Mouse (Mus musculus): ENCODE measurements at regions not wholly inside any gene's neighbourhood (a gene's known extent, or its start where the extent isn't known, plus 50 kb on each side); places are given as distances from the start of the nearest gene placed in this dataset.
"Not testable (repeated sequence)": the region's sequence is repeated elsewhere in the genome, so short reads cannot be mapped to it uniquely, and the experiment has no call there.

DNA sequence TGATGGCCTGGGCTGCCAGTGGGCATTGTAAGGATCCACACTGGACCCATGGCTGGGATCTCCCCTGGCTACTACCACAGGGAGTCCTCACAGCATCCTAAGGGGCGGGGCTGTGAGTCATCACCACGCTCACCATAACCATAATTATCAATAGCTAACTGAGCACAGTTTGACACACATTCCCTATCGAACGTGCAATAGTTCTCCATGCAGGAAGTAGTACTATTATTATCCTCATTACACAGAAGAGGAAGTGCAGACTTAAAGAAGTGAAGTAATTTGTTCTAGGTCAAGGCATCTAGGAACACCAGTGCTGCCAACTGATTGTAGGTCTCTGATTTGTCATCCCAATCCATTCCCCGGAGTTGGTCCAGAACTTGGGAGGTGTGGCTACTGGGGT lies 84.1 kb upstream of the Trim2 start:
- DNase-seq (ENCODE audit: low read depth) = peak; percentile 38

DNA sequence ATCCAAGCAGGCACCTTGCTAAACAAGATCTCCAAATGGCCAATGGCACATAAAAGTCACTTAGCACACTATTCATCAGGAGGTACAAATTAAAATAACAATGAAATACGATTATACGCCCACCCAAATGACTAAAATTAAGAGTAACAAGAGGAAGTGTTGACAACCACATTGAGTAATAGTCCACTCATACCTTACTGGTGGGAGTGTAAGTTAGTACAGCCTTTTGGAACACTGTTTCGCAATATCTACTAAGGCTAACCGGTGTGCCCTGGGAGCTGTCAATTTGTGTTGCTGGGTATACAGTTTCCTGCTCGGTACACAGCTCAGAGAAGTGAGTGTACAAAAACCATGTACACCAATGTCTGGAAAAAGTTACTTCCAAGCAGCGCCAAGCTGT lies 81.8 kb upstream of the Trim2 start:
- DNase-seq (ENCODE audit: low read depth) = peak; percentile 85

DNA sequence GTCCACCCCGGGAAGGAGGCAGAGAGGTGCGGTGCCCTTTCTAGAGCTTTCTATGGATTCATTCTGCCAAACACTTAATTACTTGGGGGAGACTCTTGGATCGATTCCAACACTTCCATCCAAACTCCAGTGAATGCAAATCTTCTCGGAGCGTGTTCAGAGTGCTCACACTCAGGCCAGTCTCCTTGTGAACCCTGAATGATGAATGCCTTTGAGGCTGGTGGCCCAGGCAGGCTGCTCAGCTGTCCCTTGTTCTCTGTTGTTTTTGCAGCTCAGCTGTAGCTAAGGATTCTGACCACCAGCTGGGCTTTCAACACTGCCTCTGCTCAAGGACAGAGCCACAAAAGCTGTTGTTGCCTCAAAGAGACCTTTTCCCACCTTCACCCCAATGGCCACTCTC lies 79.0 kb upstream of the Trim2 start:
- no peak for DNase-seq (ENCODE audit: low read depth)

DNA sequence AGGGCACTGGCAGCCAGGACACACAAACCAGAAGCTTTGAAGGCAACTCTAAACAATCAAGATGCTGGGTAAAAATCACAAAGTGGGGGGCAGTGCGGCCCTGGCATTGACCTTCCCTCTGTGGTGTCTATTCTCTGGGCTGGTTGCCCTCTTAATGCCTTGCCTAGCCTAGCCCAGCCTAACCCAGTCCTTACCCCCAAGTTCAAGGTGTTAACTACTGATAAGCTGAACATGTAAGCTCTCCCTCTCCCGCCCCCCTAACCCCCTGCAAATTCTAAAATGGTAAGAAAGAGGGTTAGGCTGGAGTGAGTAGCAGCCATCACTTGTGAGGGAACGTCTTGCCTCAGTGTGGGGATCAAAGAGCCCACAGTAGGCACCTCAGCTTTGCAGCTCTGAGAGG lies 76.9 kb upstream of the Trim2 start:
- DNase-seq (ENCODE audit: low read depth) = no peak

DNA sequence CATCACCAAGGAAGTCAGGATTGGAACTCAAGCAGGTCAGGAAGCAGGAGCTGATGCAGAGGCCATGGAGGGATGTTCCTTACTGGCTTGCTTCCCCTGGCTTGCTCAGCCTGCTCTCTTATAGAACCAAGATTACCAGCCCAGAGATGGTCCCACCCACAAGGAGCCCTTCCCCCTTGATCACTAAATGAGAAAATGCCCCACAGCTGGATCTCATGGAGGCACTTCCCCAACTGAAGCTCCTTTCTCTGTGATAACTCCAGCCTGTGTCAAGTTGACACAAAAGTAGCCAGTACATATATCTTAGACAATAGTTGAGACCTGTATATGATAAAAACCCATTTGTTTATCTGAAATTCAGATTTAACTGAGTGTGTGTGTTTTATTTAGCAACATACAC lies 76.4 kb upstream of the Trim2 start:
- DNase-seq (ENCODE audit: low read depth) = not testable (repeated sequence)

DNA sequence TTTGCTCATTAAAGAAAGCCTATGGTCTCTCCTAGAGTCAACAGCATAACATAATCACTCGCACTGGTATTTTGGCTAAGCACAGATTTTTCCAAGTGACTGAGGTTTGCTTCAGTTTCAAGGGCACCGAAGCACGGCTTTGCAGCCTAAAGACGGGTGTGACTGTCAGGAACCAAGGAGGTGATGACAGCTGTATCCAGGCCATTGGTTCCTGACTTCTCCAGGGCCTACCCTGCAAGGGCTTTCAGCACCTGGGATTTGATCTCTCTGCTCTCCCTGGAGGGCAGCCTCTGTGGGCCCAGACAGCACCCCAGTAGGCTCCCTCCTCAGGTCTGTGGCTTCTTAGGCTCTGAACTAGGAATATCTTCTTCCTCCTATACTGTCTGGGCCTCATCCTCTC lies 75.3 kb upstream of the Trim2 start:
- no peak for DNase-seq (ENCODE audit: low read depth)

DNA sequence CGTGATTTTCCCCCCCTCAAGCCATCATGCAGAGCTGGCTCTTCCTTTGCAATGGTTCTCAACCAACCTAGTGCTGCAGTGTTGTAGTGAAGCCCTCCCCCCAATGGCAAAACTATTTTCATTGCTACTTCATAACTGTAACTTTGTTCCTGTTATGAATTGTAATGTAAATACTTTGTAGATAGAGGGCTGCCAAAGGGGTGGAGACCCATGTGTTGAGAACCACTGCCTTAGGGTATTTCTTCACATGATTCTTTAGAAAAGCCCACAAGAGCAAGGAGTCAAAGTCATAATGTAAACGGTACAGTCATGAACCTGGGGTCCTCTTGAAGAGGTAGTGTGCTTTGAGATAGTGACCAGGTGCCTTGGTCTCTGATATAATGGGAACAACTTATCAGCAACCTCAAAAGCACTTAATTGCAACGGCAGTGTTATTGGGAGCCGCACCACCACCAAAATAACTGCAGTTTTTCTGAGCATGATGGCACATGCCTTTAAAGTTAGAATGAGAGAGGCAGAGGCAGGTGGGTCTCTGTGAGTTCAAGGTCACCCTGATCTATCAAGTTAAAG lies 72.4 kb upstream of the Trim2 start:
- no peak for DNase-seq (ENCODE audit: low read depth)

DNA sequence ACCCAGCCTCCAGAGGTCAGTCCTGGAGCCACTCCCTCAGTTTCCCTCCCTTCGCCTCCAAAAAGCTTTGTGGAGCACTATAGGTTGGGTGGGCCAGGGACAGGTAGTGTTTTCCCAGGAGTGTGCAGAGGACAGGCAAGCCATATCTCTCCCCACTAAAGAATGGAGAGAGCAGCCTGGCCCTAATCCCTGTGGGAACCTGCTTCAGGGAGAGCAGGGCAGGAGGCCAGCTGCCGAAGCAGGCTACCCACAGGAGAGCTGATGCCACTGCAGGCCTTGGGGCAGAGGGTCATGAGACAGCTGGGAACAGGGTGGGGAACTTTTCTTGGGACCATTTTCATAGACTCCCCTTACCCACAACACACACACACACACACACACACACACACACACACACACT lies 69.8 kb upstream of the Trim2 start:
- DNase-seq (ENCODE audit: low read depth) = no peak

DNA sequence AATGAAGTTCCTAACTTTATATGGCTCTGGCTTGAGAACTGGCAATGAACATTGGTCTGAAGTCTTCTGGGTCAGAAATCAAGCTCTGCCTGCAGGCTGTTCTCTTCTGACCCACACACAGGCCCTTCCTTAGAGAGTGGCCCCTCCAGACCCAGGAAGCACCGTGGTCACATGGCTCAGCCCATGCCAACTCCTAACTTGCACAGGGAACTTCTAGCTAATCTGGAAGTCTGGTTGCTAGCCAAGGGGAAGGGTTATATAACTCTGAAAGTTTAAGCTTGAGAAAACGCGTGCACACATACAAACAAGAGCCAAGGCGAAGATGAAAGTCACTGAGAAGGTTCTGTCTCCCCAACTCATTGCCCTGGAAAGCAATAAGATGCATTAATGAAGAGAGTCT lies 69.2 kb upstream of the Trim2 start:
- no peak for DNase-seq (ENCODE audit: low read depth)

DNA sequence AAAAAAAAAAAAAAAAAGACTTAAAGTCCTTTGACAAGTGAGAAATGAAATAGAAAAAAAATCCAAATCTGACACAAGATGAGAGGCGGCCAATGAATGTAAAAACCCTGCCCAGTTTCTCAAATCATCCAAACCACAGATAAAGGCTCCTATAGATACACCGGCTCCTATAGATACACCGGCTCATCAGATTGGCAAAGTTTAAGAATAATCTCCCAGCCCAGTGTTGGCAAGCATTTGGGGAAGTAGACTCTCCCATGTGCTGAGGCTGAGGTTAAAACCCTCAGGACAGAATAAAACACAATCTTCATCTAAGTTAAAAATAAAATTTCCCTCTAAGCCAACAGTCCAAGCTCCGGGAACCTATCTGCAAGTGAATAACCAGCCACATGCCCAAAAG lies 65.2 kb upstream of the Trim2 start:
- no peak for DNase-seq (ENCODE audit: low read depth)

DNA sequence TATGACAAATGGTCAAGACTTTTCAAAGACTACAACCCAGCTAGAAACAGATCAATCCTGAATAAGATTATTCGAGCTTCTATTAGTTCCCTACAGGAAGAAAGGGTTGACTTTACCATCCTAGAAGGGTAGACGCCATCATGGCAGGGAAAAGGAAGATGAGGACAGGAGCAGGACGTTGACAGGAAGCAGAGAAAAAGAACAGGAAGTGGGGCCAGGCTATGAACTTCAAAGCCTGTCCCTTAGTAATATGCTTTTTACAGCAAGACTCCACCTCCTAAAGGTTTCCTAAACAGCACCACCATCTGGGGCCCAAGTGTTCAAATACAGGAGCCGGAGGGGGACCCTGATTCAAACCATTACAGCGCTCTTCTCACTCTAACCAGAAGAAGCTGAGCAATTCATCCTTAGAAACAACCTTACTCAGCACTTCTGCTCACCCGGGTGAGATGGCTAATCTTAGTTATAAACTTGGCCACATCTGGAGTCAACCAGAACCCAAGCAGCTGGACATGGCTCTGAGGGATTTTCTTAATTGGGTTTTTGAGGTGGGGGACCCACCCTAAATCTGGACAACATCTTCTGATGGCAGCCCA lies 60.6 kb upstream of the Trim2 start:
- DNase-seq (ENCODE audit: low read depth) = no peak

DNA sequence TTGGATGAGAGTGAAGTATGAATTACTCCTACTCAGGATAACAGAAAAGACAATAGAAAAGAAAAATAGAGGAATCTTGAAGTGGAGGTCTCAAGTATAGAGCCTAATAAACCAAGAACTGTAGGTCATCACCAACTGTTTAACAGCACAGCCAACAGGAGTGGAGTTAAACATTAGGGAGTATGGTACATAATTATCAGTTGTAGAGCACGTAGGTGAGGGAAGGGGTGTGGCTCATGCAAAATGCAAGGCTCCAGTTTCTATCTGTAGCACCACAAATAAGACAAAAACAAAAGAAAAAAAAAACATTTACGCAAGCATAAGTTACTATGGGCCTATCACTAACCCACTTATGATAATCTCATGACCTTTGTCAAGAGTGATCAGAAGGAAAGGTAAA lies 52.0 kb upstream of the Trim2 start:
- no peak for DNase-seq (ENCODE audit: low read depth)

DNA sequence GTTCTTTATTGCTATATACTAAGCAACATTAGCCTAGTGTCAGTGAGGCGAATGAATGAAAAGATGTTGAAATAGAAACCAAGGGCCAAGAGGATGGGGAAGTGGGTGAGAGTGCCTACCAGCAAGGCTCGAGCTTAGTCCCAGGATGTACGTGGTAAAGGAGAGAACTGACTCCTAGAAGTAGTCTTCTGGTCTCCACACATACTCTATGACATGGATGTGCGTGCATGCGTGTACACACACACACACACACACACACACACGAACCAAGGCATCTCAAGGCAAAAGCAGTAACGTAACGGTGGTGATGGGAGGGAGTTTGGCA lies 50.0 kb upstream of the Trim2 start:
- no peak for DNase-seq (ENCODE audit: low read depth)
